Mouse (Mus musculus) liver, embryonic 15.5 days (tissue): ENCODE data around the gene Kl. TPM values are rescaled to one million over a fixed set of nuclear protein-coding genes. Genes with fewer than 3 reads are reported as not detected.

Experiments used
- ATAC-seq: fragments of 200-750 bp; cut with Nextera tagmentation; 2 replicates; pipeline ENCODE4 v1.8.0; 2017; ENCODE audit warnings: moderate number of reproducible peaks, mild to moderate bottlenecking, moderate library complexity; ENCODE audit not compliant: insufficient read depth
- H3K27ac ChIP-seq: fragments of 300-500 bp; sonication (generic); replicated peaks from 2 replicates; pipeline ENCODE4 v1.5.1; 2015; ENCODE audit warnings: mild to moderate bottlenecking, inconsistent platforms
- H3K27me3 ChIP-seq: fragments of 300-500 bp; sonication (generic); 2 replicates; pipeline ENCODE4 v1.6.1; 2015; ENCODE audit warnings: mild to moderate bottlenecking, inconsistent platforms
- H3K36me3 ChIP-seq: fragments of 300-500 bp; sonication (generic); replicated peaks from 2 replicates; pipeline ENCODE4 v1.6.1; 2015; ENCODE audit warnings: moderate library complexity, mild to moderate bottlenecking, inconsistent platforms
- H3K4me1 ChIP-seq: fragments of 300-500 bp; sonication (generic); replicated peaks from 2 replicates; pipeline ENCODE4 v1.6.1; 2015; ENCODE audit warnings: inconsistent platforms
- H3K4me2 ChIP-seq: fragments of 300-500 bp; sonication (generic); 2 replicates; pipeline ENCODE4 v1.6.1; 2015; ENCODE audit warnings: moderate library complexity, mild to moderate bottlenecking, inconsistent platforms
- H3K4me3 ChIP-seq: fragments of 300-500 bp; sonication (generic); replicated peaks from 2 replicates; pipeline ENCODE4 v1.5.1; 2015; ENCODE audit warnings: mild to moderate bottlenecking, inconsistent platforms
- H3K9ac ChIP-seq: fragments of 300-500 bp; sonication (generic); 2 replicates; pipeline ENCODE4 v1.6.1; 2015; ENCODE audit warnings: moderate library complexity, mild to moderate bottlenecking, inconsistent platforms
- H3K9me3 ChIP-seq: fragments of 300-500 bp; sonication (generic); replicated peaks from 2 replicates; pipeline ENCODE4 v1.6.1; 2016; ENCODE audit warnings: inconsistent platforms
- WGBS: fragments of 180-500 bp; shearing (Covaris S2); methylation state at CpG from one replicate; pipeline ENCODE4 v1.1.7; 2015; ENCODE audit warnings: mixed read lengths; ENCODE audit not compliant: insufficient replicate concordance; 5-methylcytosine and 5-hydroxymethylcytosine counted together
- polyA plus RNA-seq: library from polyadenylated mRNA; unstranded; fragments of >200 nt; fragmentation: Nextera tagmentation; extraction: Ambion mirVana; gene quantifications from 2 replicates; pipeline ENCODE4 v1.2.1, GENCODE M21; 2015

Gene Kl
- polyA plus RNA-seq, result 0.07 and 0.09 TPM in 2 replicates

DNA sequence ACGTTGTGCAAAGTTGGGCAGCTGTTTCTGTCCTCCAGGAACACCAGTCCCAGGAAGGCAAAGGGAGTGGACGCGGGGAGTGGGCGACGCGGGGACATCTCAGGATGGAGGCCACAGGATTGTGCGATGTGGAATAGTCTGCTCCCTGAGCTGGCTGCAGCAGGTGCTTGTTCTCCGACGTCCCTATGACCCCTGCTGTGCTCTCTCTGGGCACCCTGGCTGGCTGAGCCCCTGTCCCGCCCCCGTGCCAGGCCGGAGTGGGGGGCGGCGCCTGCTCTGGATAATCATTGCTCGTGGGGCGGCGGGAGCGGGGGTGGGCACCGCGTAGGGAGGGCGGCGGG lies at the start of gene Kl:
Gene Kl, plus strand, starts transcription at position 280 of the 341 bp plus-strand sequence.
- no peaks in the 10 kb centered on the region; the same call in 1 of the 2 replicates for H3K4me1 ChIP-seq
- no peak within 1 kb of the TSS for H3K9ac ChIP-seq
- H3K4me3 ChIP-seq, result peak within 1 kb of the TSS; percentile 37
- ATAC-seq, result no peak
- 3% methylated on average over 20 of the region's 22 CpGs for WGBS
- H3K27ac ChIP-seq, result no peak within 1 kb of the TSS
- peak within 1 kb of the TSS; percentile 62 for H3K4me2 ChIP-seq
- H3K36me3 ChIP-seq, result no peaks in the 10 kb centered on the region
- peaks cover 34% of the 10 kb centered on the region for H3K27me3 ChIP-seq
- H3K9me3 ChIP-seq, result no peaks in the 10 kb centered on the region

- Histone ChIP-seq H3K4me2 (no peak overlapping the region), H3K4me3 (no peak overlapping the region), H3K36me3 (no peaks in the 10 kb centered on the region), H3K27ac (no peak overlapping the region), H3K9ac (no peak overlapping the region), H3K9me3 (no peaks in the 10 kb centered on the region), H3K4me1 (no peaks in the 10 kb centered on the region), H3K27me3 (no peaks in the 10 kb centered on the region)
- no peak for ATAC-seq
- 31% methylated on average over 9 of the region's 9 CpGs for WGBS
Measured at GRCm38 (mm10) chr5:150906053-150907040, 46.1 kb upstream of the Kl start.

- Histone ChIP-seq H3K36me3 (no peaks in the 10 kb centered on the region), H3K4me1 (peaks cover 6% of the 10 kb centered on the region; the same call in 1 of the 2 replicates), H3K27me3 (no peaks in the 10 kb centered on the region), H3K9ac (no peak overlapping the region), H3K9me3 (no peaks in the 10 kb centered on the region), H3K27ac (no peak overlapping the region), H3K4me2 (no peak overlapping the region), H3K4me3 (no peak overlapping the region)
- 23% methylated on average over 2 of the region's 2 CpGs for WGBS
- ATAC-seq, result no peak
Measured at GRCm38 (mm10) chr5:150912156-150912555, 40.3 kb upstream of the Kl start.

DNA sequence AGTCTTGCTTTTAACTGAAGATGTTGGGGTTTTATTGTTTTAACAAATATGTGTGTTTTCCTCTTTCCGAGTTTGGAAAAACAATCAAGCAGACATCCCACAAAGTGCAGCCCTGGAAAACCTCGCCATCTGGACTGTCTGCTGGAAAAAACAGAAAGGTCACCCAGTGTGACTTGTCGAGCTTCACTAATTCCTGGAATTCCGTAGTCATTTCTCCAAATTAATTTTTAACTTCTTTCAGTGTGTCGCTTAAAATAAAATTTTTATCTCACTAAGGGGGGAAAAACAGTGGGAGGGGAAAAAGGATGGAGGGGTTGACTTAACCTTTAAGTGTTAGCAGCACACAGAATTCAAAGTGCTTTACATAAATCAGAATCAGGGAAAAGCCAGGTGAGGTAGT lies 39.8 kb upstream of the Kl start:
- no peak overlapping the region for H3K9ac ChIP-seq
- no peaks in the 10 kb centered on the region for H3K9me3 ChIP-seq
- 35% methylated on average over 5 of the region's 5 CpGs for WGBS
- no peak for ATAC-seq
- H3K27ac ChIP-seq, result no peak overlapping the region
- H3K27me3 ChIP-seq, result no peaks in the 10 kb centered on the region
- no peaks in the 10 kb centered on the region for H3K36me3 ChIP-seq
- H3K4me1 ChIP-seq, result peaks cover 6% of the 10 kb centered on the region; the same call in 1 of the 2 replicates
- H3K4me2 ChIP-seq, result no peak overlapping the region
- H3K4me3 ChIP-seq, result no peak overlapping the region

GRCm38 (mm10) chr5:150915080-150916055 lies 37.0 kb upstream of the Kl start:
- no peak overlapping the region for H3K27ac ChIP-seq
- 58% methylated on average over 4 of the region's 4 CpGs for WGBS
- H3K9ac ChIP-seq, result no peak overlapping the region
- ATAC-seq, result no peak
- H3K4me3 ChIP-seq, result no peak overlapping the region
- H3K4me1 ChIP-seq, result peaks cover 9% of the 10 kb centered on the region; the same call in 1 of the 2 replicates
- H3K27me3 ChIP-seq, result no peaks in the 10 kb centered on the region
- no peaks in the 10 kb centered on the region for H3K36me3 ChIP-seq
- H3K9me3 ChIP-seq, result no peaks in the 10 kb centered on the region
- H3K4me2 ChIP-seq, result no peak overlapping the region

DNA sequence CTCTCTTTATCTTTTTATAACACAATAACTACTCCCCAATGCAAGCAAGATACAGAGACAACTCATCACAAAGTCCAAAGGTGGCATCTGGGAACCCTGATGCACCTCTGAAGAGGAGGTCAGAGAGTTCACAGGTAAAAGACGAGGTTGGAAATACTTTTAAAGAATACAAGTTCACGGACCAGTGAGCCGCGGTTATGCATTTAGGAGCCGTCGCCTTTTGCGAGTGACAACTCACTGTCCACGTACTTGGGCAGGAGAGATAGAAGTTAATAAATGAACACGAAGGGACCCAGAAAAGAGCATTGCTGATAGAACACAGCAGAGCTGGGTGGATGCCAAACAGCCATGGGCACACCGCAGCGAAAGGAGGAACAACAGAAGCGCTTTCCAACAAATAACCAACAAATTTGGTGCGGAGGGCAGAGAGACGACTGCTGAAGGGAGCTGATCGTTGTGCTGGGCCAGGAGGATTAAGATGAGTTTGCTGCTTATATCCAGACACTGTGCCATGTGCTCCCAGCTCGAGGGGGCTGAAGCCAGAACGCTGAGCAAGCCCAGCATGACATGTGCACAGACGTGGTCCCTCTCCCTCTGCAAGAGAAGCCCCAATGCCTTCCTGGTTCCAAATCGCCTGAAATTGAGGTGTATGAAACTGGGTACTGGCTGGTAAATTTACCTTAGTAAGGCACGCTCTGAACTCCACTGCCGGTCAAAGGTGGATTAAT lies 35.1 kb upstream of the Kl start:
- no peak overlapping the region for H3K9ac ChIP-seq
- no peaks in the 10 kb centered on the region for H3K36me3 ChIP-seq
- no peaks in the 10 kb centered on the region for H3K9me3 ChIP-seq
- no peak overlapping the region for H3K4me3 ChIP-seq
- no peaks in the 10 kb centered on the region for H3K27me3 ChIP-seq
- ATAC-seq, result no peak
- peaks cover 3% of the 10 kb centered on the region; the same call in 1 of the 2 replicates for H3K4me1 ChIP-seq
- no peak overlapping the region for H3K4me2 ChIP-seq
- WGBS, result 70% methylated on average over 21 of the region's 21 CpGs
- H3K27ac ChIP-seq, result no peak overlapping the region

DNA sequence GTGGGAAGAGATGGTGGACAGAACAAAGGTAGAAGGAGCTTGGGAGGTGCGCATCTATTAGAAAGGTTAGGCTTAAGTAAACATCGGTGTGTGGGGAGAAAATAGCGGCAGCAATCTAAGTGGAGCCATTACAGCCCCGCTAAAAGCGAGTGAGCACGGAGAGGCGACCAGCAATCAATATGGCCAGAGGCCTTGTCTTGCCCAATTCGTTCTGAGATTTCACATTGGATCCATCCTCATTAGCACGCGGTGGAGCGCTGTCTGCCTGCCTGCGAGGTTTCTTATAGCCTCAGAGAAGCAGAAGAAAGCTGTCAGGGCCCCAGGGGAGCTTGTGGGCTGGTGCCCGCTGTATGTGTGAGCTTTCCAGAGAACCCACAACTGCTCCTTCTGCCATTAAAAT lies 33.8 kb upstream of the Kl start:
- Histone ChIP-seq H3K9me3 (no peaks in the 10 kb centered on the region), H3K9ac (no peak overlapping the region), H3K27me3 (no peaks in the 10 kb centered on the region), H3K4me1 (0 out of 2 replicates have a peak, but pooled peaks cover 3% of the 10 kb centered on the region), H3K27ac (no peak overlapping the region), H3K4me2 (no peak overlapping the region), H3K36me3 (no peaks in the 10 kb centered on the region), H3K4me3 (no peak overlapping the region)
- 70% methylated on average over 13 of the region's 13 CpGs for WGBS
- ATAC-seq, result 0 out of 2 replicates have a peak, but pooled peaks have one; percentile 22

GRCm38 (mm10) chr5:150919269-150919668 lies 33.1 kb upstream of the Kl start:
- Histone ChIP-seq H3K4me3 (no peak overlapping the region), H3K4me1 (0 out of 2 replicates have a peak, but pooled peaks cover 3% of the 10 kb centered on the region), H3K9ac (no peak overlapping the region), H3K36me3 (no peaks in the 10 kb centered on the region), H3K27ac (no peak overlapping the region), H3K9me3 (no peaks in the 10 kb centered on the region), H3K4me2 (no peak overlapping the region), H3K27me3 (no peaks in the 10 kb centered on the region)
- WGBS, result 73% methylated on average over 4 of the region's 4 CpGs
- ATAC-seq, result no peak

DNA sequence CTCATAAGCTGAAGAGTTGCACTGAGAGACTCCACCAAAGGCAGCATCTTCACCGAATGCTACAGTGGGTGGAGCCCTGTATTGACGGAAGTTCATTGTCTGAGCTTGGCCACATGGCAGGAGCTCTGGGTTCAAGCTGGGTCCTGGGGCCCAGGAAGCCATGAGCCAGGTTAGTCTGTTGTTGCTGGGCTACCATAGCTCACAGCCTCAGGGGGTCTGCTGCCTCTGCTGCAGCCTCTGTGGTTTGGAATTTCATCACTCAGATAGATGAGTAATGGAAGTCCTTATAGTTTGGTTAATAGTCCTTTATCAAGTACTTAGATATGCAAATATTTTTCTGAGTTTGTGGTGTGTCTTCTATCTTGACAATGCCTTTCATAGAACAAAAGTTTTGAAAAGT lies 32.4 kb upstream of the Kl start:
- no peaks in the 10 kb centered on the region for H3K36me3 ChIP-seq
- no peak for ATAC-seq
- H3K27me3 ChIP-seq, result no peaks in the 10 kb centered on the region
- H3K4me1 ChIP-seq, result 0 out of 2 replicates have a peak, but pooled peaks cover 3% of the 10 kb centered on the region
- 53% methylated on average over 2 of the region's 2 CpGs for WGBS
- H3K9me3 ChIP-seq, result no peaks in the 10 kb centered on the region
- H3K9ac ChIP-seq, result no peak overlapping the region
- no peak overlapping the region for H3K4me2 ChIP-seq
- no peak overlapping the region for H3K4me3 ChIP-seq
- H3K27ac ChIP-seq, result no peak overlapping the region

GRCm38 (mm10) chr5:150929406-150929805 lies 23.0 kb upstream of the Kl start:
- H3K36me3 ChIP-seq, result no peaks in the 10 kb centered on the region
- H3K27me3 ChIP-seq, result no peaks in the 10 kb centered on the region
- WGBS, result 61% methylated on average over 2 of the region's 2 CpGs
- H3K9ac ChIP-seq, result no peak overlapping the region
- no peak for ATAC-seq
- no peaks in the 10 kb centered on the region for H3K9me3 ChIP-seq
- no peak overlapping the region for H3K4me2 ChIP-seq
- no peak overlapping the region for H3K4me3 ChIP-seq
- no peak overlapping the region for H3K27ac ChIP-seq
- no peaks in the 10 kb centered on the region for H3K4me1 ChIP-seq
